Mouse (Mus musculus) activated CD4-positive, CD25-positive, alpha-beta regulatory T cell, adult 4 months (primary cell): Measurements from ENCODE around the gene Armc9. TPM values are rescaled to one million over a fixed set of nuclear protein-coding genes. Genes with fewer than 3 reads are reported as not detected.
A peak's percentile ranks its signal among the peaks of the same experiment; 100 is the strongest.

Experiments used
- ATAC-seq: one replicate; pipeline ENCODE4 v1.8.0; 2017
- polyA plus RNA-seq, 2 experiments: library from polyadenylated mRNA; unstranded; fragments of 100-300 nt; shearing (Covaris generic); gene quantifications; one replicate each; pipeline ENCODE4 v1.2.1; 2017

Armc9 gene
- polyA plus RNA-seq, 2 experiments from 2014 or later, result 3.8 to 7.7 TPM

DNA sequence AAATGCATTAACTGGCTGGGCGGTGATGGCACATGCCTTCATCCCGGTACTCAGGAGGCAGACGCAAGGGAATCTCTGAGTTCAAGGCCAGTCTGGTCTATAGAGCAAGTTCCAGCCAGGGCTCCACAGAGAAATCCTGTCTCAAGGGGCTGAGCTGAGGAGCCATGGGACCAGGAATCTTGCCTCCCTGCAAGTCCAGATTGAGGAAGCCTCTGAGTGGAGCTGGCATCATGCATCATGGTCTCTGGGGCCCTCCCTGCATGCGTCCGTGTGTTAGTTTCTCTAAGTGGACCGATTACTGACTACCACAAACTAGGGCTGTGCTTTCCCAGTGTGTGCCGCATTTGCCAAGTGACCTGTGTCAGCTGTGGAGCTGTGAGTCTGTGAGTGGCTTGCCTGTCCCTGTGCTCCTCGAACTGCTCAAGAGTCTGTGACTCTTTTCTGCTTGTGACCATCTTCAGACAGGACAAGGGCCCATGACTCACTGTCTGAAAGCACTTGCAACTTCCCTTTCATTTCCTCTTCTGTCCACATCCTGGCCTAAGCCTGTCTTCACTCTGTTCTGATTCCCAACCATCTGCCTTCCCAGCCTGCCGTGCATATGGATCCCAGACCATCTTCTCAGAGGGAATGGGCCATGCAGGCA, 74.7 kb downstream of the Armc9 start:
- ATAC-seq, result no peak

DNA sequence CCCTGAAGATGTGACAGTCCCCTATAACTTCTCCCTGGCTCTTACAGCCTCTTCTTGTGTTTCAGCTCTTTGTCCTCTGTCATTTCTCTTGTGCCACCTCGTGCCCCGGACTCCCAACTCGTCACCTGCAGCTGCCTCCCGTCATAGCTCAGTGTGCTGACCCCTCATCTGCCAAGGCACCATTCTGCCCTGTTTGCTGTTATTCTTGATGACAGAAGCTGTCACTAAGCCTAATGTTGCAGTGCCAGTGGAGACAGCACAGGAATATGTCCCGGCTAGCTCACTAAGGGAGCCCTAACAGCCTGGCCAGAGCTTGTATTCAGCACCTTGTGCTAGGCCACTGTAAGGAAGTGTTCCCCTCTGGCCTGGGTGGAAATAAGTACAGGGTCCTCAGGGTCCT, 78.1 kb downstream of the Armc9 start:
- no peak for ATAC-seq

DNA sequence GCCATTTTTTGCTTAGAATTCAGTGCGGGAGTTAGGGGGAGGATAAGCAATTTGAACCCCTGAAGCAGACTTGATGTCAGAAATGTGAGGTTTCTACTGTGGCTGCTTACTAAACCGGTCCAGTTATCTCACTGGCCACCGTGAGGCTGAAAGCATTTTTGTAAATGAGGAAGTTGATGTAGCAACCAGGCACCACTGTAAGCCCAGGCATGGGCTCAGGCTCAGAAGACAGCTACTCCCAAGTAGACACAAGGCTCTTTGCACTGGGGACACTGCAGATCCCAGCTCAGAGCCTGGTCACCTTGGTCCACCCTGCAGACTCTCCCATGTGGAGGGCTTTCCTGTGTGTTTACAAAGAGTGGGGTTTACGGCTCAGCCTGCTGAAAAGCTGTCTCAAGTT, 79.2 kb downstream of the Armc9 start:
- no peak for ATAC-seq

DNA sequence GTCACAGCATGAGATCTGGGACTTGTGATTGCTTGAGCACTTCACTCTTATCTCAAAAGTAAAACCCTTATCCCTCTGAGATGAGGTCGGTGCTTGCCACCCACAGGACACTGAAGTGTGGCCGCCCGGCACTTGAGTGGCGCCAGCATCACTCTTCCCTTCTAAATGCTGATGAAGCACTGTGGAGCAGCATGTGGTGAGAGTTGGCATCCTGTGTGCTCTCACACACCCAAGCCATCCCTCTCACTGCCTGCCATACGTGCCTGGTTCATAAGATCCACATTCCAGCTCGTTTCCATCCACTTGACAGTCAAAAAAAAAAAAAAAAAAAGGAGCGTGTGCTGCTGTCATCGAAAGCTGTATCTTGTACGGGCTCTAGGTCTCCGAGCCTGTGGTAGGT, 80.5 kb downstream of the Armc9 start:
- no peak for ATAC-seq

DNA sequence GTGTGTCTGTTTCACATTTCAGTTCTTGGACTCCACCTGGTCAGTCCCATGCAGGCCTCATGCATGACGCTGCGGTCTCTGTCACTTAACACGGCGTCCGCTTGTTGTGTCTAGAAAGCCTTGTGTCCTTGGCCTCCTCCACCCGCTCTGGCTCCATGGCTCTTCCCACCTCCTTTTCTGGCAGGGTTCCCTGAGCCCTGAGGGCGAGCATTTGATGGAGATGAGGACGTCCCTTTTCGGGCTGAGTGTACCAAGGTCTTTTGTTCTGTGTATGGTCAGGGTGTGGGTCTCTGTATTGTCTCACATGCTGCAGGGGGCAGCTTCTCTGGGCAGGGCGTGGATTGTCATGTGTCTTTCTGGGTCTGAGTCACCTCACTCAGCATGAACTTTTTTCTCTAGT, 81.9 kb downstream of the Armc9 start:
- ATAC-seq, result no peak

DNA sequence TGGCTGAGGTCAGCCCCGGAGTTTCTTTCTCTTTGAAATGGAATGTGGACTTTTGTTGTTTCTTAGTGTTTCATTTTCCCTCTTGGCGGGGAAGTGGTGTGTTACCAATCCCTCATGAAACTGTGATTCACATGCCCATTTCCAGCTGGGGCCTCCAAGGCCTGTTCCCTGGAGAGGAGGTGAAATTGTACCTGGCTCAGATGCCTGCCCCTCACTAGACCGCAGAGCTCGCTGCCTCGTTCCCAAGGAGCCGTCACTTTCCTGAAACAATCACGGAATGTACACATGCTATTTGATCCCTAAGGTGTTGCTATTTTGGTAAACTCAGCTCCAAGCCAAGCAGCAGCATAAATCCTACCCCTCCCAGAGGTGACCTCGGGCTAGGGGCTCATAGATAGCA, 84.4 kb downstream of the Armc9 start:
- no peak for ATAC-seq

DNA sequence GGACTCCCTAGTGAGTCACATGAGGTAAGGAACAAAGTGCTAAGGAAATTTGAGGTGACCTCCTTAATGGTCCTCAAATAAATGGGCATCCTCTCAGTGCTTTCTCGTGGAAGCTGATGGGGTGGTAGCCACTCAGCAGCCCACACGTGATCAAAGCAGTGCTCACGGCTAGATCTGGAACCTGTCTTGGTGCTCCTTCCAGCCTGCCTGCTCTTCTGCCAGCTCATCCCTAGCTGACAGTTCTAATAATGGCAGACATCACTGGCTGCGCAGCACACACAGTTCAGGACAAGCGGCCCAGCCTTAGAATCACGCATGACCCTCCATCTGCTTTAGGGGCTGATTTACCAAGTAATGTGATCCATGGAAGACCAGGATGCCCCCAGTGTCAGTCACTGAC, 85.3 kb downstream of the Armc9 start:
- ATAC-seq, result no peak

DNA sequence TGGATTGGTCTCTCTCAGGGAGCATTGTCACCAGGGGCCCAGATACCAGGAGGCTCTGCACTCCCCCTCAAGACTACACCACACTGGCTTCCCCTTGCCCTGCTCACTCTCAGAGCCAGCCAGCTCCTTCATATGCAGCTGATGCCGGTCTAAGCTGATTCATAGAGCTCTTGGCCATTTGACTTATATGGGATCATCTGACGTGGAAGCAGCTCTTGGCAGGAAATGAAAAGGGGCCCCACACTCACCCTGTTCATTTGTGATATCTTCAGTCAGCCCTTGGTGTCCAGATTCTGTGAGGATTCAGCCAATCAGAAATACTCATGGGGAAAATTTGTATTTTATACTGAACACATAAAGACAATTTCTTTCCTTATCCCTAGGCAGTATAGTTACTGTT, 86.4 kb downstream of the Armc9 start:
- ATAC-seq, result no peak

DNA sequence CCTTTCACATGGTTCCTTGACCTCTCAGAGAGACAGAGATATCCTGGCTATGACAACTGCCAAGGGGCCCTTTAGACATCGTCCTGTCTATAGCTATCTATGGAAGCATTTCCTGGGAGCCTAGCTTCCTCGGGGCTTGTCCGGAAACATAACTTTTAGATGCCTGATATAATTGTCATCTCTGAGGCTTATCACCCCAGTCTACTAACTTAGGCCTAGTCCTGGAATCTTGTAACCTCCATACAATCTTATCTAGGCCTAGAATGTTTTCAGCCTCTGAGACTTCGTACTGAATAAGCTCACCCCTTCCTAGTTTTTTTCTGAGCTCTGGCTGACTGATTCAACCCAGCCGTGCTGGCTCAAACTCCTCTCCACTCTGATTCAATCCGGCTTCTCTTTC, 88.9 kb downstream of the Armc9 start:
- no peak for ATAC-seq

DNA sequence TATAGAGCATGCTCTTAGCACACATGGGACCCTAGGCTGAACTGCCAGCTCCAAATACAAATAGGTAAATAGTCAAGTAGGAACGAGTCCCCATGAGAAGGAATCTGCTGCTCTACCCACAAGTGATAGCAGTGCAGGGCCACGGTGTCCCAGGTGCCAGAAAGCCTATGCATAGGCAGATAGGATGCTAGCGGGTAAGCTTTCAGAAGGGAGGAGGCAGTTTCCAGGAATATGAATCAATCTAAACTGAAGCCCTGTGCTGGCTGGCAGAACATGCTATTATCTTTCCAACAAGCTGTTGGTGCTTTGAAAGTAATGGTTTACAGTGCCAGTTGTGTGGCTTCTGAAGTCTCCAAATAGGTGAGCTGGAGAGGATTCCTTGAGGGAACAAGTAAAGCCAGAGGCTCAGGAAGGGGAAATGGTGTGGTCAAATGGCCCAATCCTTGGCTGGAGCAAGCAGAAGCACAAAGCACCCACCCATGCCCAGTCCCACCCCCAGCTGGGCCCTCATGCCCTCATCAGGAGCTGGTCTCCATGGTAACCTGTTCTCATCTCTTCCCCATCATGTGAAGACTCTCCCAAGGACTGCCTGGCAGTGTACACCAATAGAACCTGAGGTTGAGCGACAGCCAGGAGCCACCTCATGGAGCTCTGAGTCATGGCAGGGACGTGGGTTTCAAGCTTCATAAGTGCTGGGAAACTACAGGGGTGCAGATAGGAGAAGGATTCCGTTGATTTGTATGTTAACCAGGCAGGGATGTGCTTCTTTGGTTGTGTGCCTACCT, 90.9 kb downstream of the Armc9 start:
- ATAC-seq, result no peak

DNA sequence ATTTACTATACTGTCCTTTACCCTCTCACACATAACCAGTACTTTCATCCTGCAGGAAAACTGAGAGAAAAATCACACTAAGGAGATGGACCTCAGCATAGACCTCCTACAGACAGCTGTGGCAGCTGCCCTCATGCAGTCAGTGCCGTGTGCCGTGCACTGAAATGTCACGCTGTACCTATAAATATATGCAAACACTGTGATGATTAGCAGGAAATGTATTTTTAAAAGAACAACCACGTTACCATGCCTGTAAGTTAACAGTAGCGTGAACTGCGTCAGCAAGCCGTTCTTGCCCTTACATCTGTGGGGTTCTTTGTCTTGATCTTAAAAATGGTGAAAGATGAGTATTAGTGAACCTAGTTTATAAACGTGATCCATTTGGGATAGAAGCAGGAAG, 98.8 kb downstream of the Armc9 start:
- no peak for ATAC-seq

DNA sequence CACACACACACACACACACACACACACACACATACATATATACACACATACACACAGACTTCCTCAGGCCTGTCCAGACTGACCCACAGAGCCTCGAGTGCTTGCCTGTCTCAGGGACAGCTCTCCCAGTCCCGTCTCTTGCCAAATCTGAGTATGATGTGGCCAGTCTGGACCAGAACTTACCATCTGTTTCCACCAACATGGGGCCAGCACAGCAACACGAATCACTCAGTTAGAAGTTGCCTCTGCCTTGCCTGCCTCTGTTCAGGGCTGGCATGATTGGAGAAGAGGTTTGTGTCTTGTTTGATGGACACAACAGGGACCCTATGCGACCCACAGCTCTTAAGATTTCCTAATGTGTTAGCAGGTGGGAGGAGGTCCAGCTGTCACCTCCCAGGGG, 101.7 kb downstream of the Armc9 start:
- no peak for ATAC-seq

DNA sequence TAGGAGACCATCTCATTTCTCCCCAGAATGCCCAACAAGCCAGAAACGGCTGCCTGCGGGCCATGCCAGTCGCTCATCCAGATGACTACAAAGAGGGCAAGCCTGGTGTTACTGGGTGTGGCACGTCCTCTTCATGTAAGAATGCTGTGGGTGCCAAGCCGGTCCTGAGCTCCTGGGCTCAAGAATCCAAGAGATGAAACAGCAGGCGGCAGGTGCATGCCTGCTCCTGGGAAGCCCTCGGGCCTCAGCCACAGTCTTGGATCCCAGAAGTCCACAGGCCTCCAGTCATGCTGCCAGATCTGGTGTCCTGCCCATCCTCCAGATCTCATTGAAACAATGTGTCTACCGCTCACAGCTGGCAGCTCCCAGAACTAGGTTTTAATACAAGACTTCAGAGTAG, 102.6 kb downstream of the Armc9 start:
- ATAC-seq, result no peak

DNA sequence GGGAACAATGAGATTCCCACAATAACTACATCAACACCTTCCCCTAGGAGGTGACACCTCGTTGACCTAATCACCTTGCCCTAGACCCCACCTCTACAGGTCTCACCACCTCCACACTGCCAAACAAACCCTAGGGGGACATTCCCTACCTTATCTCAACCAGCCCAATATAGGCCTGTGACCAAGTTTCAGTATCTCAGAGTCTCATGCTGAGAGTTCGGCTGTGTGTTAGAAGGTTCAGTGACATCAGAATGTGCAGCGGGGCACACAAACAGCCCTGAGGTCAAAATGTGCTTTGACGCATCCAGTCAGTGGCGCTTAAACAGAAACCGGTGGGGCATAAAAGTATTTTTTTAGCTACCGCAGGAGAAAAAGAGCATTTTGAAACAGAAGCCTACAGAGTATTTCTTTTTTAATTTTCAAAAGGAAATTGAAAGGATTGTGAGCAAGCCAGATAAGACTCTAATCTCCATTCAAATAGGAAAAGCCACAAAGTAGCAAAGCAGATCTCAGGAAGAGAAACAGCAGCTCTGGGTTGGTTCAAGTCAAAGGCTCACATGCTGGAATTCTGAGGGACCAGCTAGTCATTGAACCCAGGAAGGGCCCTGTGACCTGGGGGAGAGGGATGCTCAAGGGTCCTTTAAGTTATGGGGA, 103.7 kb downstream of the Armc9 start:
- no peak for ATAC-seq

DNA sequence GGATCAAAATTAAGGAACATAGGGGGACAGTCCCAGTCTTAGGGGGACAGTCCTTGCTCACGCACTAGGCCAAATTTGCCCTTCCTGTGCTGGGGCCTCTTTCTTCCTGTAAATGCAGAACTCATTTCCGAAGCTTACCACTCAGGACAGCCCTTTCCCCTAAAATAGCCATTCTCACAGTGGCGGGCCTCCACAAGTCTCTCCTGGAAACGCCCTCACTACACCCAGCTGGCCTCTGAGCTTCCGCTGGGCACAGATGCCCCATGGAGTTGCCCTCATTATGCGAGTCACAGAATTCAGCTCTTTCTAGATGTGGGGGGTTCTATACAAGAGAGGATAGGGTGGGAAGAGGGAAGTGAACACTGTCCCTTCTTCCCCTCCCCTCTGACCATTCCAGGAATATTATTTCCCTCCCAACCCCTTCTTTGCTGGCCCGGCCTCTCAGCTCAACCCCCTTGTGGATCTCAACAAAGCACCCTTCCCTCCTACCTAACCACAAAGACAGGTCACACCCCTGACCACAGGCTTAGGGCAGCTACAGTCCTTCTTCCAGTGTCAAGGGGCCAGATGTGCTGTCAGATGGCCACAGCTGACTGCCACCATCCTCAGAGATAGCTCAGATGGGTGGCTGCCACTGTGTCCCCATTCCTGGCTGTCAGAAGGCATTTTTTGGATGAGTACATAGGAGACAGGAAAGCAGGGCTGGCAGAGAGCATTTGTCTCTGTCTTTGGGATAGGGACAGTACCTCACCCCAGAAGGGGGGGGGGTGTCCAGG, 109.2 kb downstream of the Armc9 start:
- no peak for ATAC-seq

DNA sequence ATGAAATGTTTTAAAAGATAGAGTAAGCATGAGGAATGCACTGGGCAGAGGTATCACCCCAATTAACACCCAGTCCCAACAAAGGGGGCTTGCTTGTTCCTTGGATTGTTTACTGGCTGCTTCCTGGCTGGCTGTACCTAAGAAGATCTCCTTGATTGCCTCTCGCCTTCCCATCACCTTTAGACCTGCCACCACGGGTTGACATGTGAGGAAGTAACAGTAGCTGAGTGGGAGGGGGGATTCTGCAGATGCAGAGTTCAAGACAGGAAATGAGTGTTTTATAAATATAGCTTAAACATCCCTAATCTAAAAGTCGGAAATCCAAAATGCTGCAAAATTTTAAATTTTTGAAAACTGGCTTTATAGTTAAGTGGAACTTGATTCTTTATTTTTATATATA, 110.5 kb downstream of the Armc9 start:
- ATAC-seq, result peak; percentile 61

DNA sequence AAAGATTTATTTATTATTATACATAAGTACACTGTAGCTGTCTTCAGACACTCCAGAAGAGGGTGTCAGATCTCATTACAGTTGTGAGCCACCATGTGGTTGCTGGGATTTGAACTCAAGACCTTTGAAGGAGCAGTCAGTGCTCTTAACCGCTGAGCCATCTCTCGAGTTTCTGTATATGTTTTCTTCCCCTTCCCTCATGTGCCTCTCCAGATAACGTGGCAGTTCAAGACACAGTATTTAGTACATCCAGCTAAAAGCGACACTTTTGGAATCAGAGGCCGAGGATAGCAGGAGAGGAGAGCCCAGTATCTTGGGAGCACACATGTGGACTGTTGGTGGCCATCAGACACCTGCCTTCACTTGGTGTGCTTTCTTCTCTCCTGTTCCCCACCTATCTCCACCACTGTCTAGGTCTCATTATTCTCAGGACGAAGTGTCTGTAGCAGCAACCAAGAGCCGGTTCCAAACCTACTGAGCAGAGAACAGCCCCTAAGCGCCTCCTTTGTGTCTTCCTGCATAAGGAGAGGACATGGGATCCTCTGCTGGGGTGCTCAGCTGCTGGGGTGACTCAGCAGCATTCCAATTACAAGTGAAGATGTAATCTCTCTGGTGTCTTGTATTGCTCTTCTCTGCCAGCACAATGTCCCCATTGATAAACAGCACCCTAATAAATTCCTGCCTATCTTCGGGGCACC, 114.1 kb downstream of the Armc9 start:
- ATAC-seq, result no peak

DNA sequence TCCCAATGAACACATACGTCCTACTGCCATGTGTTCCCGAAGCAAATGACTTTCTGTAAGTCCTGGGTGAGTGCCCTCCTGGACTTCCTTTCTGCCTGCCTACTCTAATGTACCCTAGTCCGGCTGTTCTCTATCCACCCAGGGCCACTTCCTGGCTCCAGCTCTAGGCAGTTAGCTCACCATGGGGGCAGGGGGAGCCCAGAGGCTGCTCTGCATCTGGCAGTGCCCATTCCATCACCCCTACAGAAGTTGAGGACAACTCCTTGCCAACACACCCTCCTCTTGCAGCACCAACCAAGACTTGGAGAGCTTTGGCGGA, 114.6 kb downstream of the Armc9 start:
- no peak for ATAC-seq

DNA sequence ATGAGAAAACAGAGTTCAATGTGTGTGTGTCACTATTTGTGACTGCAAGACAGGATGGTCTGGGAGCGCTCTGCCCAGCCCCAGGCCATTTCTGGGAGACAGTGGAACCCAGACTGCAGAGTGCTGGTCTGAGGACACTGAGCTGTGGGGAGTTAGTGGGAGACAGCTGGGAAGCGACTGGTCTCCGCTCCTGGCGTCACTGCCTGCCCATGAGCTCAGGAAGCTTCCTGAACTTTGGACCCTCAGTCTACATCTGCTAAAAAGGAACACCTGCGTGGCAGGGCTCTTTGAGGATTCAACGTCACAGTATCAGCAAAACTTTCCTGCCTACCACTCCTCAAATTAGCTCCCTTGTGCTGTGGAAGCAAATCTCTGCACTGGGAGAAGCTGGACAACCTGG, 117.1 kb downstream of the Armc9 start:
- ATAC-seq, result no peak

DNA sequence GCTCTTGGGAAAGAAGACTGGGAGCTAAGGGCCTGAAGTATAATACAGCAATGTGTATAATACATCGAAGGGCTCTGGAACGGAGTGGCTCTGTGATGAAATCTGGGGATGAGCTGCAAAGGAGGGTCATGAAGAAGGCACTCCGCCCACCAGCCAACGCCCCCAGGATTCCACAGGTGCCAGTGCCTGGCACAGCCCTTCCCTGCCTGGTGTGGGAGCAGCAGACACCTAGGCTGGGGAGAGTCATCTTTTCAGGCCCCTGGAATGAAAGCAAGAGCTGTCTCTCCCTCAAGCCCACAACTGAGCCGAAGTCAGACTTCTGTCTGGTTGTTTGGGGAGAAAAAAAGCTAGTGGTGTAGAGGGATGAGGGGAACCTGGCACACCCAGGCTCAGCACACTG, 122.5 kb downstream of the Armc9 start:
- ATAC-seq, result no peak

DNA sequence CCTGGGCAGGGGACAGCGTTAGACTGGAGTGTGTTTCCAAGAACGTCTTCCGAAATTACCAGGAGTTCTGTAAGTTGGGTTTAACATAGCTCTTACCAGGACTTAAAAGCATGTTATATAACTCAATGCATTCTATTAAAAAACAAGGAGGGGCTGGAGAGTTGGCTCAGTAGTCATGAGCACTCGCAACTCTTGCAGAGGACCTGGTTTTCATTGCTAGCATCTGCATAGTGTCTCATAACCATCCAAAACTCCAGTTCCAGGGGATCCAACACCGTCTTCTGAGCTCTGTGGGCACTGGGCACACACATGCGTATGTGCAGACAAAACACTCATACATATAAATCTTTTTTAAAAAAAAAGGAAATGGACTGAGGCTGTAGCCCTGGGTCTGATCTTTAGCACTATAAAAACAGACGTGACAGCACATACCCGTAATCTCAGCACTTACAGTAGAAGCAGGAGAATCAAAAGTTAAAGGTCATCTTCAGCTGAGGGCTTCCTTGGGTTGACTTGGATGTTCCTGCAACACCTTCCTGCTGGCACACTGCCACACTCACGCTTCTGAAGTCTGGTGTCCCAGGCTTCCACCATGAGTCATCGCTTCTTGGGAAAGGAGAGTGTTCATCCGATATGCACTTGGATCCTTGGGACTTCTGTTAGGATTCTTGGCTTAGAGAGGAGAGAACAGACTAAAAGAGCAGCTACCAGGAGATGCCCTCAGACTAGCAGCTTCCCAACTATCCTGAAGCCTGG, 127.4 kb downstream of the Armc9 start:
- ATAC-seq, result no peak

DNA sequence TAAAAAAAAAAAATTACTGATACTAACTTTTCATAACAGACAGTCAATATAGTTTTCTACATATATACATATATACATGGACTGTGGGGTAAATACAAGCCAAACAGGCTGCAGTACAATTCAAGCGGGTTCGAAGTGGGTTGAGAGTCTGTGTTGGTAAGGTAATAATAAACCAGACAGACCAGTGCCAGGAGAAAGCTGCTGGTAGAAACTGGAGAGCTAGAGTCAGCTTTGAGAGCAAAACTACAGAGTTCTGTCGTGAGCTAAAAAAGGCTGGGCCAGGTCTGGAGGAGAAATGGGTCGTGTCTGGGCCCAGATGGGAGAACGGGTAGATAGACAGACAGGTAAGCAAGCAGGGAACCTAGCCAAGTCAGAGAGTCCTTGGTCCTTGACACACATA, 129.5 kb downstream of the Armc9 start:
- ATAC-seq, result no peak
